Mouse (Mus musculus) thymus, postnatal 14 days (tissue): ENCODE results near the gene Lnpep.

Experiments
- DNase-seq: peaks from one replicate; pipeline ENCODE4 v3.0.0; 2021

The Lnpep gene

DNA sequence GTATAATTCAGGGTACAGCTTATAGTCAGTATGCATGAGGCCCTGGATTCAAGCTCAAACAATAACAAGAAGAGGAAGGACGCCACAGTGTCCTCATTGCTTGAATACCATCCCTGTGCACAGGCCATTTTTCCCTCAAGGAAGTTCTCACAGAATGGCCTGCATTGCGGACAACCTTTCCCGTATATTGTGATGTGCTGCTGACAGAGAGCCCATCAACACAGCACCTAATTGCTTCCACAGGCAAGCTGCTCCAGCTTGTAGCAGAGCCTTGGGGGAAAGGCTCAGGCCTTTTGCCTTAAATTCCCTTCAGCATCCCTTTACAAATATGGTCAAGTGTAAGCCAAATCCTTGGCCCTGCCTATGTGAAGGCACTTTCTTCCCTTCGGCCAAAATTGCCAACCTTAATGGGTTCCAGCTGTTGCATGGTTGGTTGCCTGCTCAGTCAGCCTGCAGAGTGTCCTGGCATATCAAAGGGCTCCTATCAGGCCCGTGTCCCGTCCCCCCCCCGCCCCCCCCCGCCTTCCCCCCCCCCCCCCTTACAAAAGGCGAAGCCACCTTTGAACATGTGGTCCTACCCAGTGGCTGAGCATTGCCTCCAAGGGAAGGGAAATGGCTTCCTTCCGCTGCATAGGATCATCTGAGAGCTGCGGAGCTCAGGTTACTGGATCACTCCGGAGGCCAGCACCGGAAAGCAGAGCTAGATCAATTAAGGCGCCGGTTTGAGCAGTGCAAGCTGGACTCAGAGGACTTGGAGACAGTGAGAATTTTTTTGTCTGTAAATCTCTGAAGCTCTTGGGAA is 133.8 kb downstream of the Lnpep start:
- no peak for DNase-seq

DNA sequence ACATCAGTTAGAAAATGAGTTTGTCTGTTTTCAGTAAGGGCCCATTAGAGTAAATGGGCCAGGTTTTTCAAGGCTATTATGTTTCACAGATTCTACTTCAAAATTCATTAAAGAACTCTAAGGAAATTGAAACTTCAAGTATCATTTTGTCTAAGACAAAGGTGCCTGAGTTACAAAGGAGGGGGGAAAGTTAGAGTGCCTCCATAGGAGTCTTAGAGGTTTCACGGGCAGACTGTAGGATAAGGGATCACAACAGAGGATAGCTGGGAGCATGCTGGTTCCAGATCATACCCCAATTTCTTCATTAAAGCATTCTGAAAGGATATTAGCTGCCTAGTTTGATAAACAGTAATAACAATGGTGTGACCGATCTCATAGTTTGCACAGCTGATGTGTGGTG is 139.1 kb downstream of the Lnpep start:
- DNase-seq = no peak
